Mouse (Mus musculus) layer of hippocampus, adult 11-12 months (tissue): ENCODE measurements at regions not wholly inside any gene's neighbourhood (a gene's known extent, or its start where the extent isn't known, plus 50 kb on each side); places are given as distances from the start of the nearest gene placed in this dataset.

Experiments used
- DNase-seq: peaks from one replicate; pipeline ENCODE4 v3.0.0; 2022; ENCODE audit warnings: low spot score

DNA sequence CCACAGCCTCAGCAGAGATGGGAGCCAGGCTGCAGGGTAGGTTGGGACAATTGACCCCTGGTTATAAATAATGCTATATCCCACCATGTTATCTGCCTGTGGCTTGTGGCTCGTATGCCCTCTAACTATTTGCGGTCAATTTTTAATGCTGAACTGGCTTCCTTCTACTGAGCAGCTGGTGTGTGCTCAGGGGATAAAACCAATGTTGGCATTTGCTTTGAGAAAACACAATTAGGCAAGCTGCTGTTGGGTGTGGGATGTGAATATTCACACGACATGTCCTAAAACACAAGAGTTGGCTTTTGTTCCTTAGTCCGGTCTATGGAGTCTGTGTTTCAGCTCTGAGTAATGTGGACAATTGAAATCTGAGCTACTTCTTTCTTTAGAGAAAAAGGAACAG, 123.6 kb upstream of the Npvf start:
- no peak for DNase-seq

DNA sequence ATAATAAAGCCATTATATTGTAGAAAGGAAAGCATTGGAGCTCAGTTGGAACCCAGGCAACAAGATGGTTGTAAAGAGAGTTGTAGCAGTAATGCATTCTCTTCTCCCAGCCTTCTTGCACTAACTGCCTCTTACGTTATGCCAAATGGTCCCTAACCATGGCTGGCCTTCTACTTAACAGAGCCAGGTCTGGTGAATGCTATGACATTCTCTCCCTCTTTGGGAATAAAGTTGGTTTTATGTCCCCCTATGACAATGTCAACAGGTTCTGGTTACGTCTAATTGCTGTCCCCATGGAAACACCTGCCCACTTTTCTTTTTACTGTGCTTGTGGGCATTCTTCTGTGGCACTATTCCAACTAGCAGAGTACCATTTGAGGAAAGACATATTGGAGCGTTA, 126.4 kb upstream of the Npvf start:
- no peak for DNase-seq

DNA sequence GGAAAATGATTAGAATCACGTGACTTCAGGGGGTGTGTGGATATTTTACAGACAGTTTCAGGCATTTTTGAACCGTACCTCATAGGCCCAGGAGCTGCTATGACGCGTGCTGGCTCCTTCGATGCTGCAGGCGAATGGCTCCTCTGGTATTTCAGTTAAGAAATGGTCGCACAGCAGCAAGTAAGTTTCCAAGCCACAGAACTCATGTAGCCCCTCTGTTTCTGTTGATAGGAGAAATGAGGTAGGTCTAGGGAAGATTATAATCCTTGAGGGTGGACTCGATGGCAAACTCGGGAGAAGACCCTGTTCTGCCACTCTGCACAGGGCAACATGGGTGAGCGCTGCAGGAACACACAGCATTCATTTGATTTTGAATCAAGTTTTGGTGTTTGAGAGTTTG, 127.0 kb upstream of the Npvf start:
- no peak for DNase-seq

DNA sequence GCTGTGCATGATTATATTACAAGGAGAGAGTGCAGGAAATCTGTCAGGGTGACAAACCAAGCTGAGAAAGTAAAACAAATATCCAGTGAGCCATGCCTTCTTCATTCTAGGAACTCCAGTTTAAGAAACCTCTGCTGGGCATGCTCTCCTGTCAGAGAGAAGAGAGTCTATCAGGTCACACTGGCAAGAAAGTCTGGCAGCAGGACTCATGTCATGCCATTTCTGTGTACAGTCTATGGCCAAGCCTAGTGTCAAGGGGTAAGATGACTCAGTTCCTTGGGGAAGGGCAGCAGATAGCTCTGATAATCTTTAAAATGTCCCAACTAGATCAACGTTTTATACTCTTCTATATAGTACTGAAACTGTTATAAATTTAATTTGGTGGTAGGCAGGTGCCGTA, 128.0 kb upstream of the Npvf start:
- DNase-seq, result no peak

DNA sequence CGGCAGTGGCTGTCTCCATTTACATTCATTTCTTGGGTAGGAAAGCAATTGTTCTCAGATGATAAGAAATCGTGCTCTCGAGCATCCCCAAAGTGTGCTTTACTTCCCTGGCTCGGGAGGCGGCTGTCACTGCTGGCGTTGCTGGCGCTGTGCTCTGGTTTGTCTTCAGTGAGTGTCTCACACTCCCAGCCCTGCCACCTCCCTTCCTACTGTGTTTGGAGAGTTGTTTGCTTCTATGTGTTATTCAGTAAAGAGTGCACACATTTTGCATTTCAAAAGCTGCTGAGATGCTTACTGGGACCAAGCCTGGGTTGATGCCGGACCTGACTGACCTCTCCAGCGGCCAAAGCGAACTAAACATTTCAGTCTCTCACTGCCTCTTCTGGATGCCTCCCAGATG, 129.3 kb upstream of the Npvf start:
- DNase-seq, result no peak

DNA sequence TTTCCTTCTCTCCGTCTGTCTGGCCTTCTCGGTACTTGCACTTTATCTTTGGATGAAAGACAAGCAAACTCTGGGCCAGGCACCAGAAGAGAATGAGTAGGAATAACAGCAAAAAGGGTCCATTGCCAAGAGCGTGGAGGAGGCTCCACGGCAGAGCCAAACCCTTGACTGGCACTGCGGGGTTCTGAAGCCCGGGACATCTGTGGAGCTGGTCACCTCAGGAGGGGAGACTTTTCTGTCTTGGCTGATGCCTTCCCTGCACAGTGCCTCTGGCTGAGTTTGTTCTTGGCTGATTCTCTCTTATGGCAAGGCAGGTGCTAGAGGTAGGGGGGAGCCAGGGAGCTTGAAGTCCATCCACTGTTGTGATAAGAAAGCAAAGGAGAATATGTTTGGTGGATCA, 130.1 kb upstream of the Npvf start:
- no peak for DNase-seq

DNA sequence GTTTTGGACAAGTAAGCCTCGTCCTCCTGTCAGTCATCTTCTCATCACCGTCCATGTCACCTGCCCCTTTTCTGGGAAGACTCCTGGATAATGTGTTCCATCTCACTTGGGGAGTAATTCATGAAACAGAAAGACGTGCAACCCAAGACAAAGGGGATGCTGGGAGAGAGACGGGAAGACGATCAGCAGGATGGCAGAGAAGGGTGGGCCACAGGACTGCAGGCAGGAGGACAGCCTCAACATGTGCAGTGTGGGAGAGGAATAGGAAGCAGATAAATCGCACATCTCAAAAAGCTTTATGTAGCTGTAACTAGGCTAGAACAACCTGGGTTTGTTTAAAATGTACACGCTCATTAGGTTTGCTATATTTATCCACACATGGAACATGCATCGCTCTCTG, 133.4 kb upstream of the Npvf start:
- no peak for DNase-seq

DNA sequence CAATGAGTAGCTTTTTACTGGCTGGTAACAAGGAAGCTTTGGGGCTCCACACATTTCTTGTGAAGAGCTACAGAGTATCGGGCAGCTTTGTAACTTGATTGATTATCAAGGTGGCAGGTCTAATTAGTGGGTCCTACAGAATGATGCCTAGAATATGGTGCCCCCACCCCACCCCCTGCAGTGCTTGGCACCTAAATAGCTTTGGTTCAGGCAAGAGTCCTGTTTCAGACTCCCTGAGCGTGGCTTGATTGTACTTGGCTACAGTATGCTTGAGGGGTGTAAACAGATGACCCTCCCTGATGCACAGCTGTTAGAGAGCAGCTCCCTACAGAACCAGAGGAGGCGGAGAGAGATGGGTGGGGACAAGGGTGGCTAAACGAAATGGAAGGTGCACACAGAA, 145.7 kb upstream of the Npvf start:
- no peak for DNase-seq

DNA sequence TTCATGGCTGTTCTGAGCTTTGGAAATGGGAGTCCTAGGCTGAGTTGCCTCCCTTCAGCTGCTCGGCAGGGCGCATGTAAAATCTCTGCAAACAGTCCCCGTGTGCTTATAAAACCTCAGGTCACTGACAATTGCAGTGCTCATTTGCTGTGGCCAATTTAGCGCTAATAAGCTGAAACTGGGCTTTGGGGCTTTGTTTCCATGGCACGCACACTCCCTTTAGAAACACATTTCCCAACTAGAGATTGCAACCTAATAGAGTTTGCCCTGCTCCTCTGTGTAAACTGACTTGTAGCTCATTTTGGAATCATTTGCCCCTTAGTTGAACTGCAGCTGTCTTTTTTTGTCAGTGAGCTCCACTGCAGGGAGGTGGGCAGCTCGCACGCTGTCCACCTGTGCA, 148.7 kb upstream of the Npvf start:
- DNase-seq, result no peak

DNA sequence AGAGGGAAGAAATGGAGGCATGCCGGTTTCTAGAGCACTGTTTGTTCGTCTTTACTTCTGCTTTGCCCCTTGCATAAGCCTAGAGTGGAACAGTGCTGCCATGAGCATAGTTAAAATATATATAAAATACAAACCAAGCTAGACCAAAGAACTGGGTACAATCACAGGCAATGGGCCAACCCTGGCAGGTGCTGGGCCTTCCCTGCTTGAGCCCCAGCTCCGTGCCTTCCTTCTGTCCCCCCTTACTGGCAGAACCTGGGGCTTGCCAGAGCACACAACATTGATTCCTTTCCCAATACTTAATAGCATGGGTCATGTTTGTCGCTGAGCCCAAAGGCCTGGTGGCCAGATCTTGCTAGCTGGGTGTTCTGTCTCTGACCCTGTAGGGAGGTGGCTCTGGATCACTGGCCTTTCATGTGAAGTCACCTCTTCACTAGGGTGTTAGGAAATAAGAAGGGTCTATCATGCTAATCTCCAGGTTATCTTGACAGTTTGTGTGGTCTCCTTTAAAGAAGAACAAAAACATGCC, 150.3 kb upstream of the Npvf start:
- no peak for DNase-seq

DNA sequence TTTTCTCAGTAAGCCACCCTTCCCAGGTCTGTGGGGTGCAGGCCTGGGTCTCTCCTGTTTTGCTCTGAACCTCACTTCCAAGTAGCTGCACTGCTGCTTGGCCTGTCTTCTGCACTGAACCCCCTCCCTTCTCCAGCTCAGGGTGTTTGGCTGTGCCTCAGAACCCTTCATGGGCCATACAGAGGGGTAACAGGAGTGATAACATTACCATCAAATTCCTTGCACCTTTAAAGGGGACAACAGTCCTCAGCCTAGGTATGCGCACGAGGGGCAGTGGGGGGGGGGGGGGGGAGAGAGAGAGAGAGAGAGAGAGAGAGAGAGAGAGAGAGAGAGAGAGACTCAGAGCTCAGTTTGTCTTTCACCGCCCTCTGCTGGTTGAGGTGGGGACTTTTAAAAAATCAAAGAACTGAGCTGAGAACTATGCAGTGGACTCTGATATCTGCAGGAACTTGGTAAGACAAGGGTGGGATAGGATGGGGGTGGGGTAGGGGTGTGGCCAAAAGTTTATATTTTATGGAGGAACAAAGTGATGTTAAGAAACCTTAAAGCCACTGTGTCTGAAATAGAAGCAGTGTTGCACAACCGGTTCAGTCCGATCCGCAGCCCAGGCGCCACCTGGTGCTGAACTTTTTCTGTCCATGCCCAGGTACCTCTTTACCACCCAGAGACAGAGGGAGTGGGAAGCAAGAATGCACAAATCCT, 152.3 kb upstream of the Npvf start:
- peak; percentile 45 for DNase-seq

DNA sequence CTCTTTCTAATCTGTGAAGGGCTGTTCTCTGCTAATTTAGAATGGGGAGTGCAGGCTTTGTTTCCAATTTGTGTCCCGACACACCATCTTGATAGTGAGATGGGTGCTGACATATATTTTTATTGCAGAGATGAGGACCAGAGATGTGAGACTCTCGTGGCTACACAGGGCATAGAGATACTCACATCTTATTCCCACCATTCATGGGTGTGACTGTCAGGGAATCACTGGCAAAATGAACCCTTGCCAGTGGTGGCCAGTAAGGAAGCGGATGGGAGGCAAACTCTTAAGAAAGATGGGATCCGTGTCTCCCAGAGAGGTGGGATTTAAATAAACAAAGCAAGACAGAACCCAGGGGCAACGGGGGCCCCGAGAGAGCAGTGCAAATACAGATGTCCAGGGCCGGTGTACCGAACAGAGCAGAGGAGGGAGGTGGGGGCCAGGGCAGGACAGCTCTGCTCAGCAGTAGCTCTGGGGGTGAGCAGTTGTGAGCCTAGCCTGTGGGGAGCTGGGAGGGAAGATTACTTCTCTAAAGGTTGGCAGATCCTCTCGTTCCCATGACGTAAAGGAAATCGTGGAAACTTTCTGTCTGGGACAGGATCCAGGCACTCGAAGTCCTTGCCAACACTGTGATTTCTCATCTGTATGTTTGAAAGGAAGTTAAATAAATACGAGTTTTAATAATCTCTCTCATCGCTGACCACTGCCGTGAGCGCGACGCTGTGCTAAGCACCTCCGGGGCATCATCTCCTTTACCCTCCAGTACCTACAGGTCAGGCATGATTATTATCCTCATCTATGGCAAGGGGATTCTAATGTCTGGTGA, 153.2 kb upstream of the Npvf start:
- DNase-seq, result no peak

DNA sequence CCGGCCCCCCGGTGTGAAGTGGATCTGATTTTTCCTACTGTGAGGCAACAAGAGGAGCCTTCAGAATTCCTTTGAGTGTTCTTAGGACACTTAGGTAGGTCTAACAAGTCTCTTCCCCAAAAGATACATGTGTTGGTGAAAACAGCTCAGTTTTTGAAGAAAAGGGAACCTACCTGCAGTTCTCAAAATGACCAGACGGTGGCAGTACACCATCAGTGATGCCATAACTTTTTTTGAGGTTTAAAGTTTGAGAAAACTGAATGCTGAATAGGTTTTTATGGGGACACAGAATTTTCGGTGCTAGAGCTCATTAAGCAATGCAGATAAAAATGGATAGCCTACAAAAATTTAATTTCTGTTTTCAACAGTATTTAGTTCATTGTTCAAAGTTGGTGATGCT, 153.9 kb upstream of the Npvf start:
- DNase-seq, result peak; percentile 74

DNA sequence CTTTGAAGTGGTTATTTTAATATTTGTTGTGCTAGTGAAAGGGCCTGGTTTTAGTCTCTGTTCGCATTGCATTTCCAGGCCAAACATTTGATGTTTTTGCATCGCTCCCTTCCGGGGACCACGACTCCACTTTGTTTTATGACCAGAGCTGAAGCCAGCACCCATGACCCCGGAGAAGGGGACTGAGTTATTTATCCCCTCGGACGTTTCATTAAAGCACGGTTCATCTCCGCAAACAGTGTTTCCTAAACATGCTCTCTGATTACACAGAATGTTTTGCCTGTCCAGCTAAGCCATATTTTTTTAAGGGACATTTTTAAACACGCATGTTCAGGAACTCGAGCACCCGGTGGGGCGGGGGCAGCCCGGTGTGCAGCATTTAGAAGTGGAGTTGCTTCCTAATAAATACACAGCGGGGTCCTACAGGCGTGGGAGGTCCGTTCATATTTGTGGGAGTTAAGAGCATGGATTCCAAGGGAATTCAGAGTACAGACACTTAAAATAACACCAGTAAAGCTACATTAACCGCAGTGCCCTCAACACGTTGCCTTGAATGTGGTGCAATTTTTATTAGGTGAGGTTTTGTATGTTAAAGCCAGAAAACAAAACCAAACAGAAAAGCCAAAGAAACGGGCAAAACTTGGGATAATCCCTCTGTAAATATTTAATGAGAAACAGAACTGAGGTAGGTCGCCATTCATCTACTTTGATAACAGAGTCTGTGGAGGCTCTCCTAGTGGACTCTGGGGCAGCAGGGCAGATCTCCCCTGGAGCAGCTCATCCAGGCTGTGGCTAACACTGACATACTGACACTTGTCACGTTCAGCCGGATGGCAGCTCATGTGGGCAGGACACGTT, 154.8 kb upstream of the Npvf start:
- DNase-seq, result no peak

DNA sequence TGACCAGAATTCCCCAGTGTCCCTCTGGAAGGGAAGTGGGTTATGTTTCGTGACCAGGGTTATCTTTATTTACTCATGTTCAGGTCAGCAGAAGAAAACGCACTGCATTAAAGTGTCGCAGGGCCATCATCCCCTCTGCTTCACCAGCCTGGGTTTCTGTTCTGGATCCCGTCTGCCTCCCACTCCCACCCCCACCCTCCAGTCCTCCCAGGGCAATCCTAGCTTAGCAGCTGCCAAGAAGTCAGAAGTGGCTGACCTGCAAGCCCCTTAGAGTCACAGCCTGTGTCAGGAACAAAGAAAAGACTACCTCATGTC, 155.4 kb upstream of the Npvf start:
- DNase-seq, result no peak

DNA sequence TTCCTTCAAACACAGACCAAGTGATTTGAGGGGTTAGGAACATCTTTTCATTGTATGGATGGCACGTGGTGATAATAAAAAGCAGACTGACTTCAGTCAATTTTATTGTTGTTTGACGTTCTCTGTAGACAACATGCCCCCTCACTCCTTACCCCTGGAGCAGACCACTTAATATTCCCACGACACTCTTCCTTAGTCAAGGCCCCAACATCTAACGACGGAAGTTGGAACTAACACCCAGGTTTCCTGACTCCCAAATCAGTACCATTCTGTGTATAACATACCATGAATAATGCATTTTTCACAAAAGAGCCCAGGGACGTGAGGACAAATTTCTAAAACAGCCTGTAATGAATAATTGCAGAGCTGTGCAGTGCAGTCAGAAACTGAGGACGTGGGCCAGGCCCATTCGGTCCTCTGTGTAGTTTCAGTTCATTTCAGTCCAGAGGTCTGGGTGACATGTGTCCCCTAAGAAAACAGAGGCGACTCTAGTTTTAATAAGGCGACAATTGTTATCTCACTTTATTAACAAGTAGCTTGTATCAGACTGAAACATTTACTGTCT, 160.8 kb upstream of the Npvf start:
- no peak for DNase-seq

DNA sequence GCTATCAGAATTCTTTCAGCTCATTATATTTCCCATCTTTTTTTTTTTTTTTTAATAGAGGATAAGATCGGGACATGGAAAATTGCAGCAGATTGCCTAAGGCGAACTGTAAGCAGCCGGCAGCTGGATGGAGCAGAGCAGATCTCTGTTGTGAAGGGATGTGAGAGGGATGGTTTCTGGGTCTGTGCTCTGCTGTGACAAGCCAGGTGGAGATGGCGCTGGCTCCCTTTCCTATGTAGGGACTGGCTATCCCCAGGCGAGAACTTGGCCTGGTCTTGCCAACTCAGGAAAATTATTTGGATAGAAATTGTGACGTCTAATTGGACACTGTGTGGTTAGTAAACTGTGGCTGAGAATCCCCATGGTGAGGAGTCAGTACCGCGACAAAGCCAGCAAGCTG, 161.3 kb upstream of the Npvf start:
- no peak for DNase-seq

DNA sequence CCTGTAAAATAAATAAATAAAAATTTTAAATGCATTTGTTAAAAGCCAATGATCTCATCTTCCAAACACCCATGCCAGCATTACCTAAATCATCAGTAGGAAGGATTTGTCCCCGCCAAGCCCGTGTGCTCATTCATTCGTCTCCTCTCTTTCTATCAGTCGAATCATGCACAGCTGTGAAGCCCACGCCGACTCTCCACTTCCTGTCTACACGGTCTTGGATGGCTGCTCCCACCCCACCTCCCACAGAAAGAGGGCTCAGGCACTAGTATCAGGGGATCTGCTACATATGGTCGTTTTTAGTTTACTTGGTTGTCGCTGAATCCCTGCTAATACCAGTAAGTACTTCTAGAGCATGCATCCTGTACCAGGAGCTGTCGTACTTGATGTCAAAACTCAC, 163.2 kb upstream of the Npvf start:
- DNase-seq, result no peak

DNA sequence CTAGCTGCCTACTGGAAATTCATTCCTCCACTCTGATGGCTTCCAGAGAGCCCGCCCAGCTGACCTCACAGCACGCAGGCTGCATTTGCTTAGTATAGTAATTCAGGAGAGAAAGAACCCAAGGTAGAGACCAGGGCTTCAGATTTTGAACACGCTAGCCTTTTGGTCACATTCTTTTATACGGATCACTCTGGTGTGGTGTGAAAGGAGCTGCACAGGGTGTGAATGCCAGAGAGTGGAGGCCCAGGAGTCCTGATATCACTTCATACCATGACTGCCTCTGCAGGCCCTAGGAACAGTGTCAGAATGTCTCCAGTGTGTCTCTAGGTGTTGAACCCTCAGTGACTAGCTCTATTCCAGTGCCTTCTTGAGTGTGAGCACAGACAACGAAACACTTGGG, 164.2 kb upstream of the Npvf start:
- DNase-seq, result no peak

DNA sequence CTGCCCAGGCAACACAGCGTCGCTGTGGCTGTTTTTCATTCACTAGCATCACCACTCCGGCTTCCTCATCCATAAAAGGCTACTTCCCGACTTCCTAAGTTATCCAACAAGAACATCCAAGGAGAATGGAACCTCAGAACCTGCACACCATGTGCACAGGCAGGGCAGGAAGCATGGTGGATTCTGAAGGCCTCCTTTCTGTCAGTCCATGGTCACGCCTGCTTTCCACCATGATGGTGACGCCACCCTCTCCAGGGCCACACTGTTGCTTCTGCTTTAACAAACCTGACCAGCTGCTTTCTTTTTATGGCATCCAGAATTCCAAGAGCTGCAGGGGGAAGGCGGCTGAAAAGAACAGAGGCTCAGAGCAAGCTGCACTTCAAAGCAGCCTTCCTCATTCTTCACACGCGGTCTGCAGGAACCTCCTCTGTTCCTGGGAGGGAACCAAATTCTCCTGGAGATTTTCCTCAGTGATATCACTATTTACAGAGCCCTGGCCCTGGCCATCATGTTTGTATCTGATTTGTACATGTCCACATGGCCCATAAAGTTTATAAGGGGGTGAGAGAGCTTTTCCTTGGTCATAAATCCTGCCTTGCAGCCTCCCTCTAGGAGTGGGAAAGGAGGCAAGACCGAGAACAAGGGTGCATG, 164.8 kb upstream of the Npvf start:
- DNase-seq, result no peak

DNA sequence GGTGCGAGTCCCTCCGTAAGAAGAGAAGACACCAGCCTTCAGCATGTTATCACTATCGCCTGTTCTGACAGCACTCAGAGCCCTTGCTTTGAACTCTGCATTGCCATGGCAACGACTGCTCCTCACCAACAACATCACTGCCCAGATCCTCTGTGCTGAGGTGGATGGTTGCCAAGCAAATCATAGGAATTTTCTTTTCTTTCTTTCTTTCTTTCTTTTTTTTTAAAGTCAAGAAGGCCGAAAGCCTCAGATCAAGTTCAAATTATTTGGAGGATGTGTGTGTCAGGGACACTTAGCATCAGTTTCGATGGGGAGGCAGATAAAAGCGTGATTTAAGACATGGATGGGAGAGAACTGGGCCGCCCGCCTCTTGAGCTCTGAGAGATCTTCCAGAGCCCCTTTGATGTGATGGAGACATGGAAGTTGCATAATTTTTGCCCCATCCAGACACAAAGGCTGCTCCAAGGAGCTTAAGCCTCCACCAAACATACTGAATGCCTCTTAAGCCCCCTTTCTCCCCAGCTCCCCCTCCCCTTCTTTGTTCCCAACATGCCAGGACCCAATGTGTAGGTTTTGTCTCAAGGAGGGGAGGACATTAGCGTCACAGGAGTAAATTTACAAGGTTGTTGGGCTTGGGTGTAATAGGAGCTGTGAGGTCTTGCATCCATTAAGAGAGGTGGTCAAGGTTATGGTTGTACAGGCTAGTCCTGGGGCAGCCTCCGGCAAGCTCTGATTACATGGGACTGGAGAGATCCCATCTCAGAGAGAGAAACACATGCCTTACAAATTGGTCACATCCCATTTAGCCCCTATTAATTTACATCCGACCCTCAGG, 167.4 kb upstream of the Npvf start:
- no peak for DNase-seq
